Mouse (Mus musculus): ENCODE measurements around the gene Sarm1.

The Sarm1 gene

DNA sequence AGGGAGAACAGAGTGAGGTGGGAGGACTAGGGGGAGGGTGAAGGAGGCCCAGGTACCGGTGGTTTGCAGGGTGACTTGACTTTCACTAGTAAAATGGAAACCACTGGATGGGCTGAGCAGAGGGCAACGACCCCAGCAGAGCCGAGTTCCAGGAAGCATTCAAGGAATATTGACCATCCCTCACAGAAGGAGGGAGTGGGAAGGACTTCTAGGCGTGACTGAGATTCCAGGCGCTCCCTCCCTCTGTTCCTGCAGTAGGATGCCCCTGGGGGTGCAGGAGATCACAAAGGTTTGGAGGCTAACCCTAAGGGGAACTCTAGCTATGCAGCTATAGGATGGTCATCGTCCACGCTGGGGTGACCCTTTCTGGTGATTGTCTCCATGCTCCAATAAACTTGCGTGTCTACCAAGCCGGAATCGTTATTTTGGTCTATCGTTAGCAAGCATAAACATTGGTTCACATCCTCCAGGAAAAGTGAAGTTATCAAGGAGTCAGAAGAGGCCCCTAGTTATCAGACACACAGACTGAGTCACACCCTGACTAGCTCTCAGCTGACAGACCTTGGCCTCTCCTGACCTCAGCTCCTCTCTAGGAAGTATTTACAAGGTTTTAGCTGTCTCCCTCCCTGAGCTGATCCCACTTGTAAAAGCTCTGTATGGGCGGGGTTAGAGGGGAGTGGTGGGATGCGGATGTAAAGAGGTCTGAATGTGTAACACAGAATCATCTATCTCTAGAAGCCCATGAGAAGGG is 34.1 kb downstream of the Sarm1 start:
- DNase-seq (ENCODE audit: low spot score): no peak

DNA sequence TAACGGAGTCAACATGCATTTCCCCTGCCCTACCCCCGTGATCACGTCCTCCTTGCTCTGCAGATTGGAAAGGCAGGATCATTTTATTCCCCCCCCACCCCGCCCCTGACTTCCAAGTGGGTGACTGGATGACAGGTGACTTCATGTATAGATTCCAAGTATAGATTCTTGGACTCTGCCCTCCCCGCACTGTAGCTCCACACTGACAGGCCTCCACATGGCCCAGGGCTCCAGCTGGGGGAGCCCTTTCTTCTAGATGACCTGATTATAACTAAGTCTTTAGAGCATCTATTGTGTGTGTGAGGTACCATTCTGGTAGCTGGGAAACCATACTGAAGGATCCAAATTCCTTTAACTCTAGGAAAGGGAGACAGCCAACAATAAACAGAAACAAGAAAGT is 34.9 kb downstream of the Sarm1 start:
- DNase-seq (ENCODE audit: low spot score): no peak

DNA sequence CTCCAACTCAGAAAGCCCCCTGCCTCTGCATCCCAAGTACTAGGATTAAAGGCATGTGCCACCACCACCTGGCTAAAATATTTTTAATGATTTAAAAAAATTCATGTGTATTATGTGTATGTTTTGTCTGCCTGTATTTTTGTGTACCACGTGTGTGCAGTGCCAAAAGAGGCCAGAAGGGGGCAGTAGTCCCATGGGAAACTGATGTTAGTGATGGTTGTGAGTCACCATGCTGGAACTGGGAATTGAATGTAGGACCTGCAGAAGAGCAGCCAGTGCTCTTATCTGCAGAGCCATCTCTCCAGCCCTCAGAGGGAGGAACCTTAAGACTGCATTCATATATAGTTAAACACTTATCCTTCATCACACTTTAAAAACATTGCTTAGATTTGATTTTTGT is 35.7 kb downstream of the Sarm1 start:
- no peak for DNase-seq (ENCODE audit: low spot score)

DNA sequence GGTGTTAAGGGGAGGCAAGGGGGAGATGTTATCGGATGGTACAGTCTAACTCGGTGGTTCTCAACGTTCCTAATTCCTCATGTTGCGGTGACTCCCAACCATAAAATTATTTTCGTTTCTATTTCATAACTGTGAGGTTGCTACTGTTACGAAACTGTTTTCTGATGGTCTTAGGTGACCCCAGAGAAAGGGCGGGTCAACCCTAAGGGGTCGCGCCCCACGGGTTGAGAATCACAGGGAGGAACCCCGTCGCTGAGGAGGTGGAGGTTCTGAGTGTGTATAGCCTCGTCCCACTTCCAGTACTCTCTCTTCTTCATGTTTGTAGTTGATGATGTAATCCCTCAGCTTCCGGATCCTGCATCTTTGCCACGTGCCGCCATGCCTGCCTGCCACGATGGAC is 38.8 kb downstream of the Sarm1 start:
- no peak for DNase-seq (ENCODE audit: low spot score)

DNA sequence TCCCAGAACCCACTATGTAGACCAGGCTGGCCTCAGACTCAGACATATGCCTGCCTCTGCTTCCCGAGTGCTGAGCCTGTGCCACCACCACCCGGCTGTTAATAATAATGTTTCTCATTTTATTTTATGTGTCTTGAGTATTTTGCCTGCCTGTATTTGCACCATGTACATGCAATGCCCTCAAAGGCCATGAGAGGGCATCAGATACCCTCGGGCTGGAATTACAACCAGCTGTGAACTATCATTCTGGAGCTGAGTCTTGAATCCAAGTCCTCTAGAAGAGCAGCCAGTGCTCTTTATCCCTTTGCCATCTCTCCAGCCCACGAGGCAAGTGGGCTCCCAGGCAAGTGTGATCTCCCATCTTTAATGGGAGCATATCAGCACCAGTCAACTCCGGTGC is 42.2 kb downstream of the Sarm1 start:
- DNase-seq (ENCODE audit: low spot score): peak; percentile 22

DNA sequence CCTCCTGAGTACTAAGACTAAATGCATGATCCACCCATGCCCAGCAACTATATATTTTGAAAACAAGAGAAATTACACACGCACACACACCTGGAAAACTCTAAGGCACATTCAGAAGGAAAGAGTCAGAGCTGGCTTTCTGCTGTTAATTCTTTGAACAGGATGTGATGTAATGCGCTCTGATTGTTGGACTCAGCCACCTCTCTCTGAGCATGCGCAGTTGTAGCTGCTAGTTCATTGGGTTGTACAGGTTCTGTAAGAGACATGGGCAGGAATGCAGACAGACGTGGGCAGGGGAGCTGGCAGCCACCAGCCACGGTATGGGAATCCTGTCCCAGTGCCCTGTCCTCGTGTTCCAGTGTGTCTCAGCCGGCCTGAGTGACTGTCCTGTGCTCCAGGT is 43.3 kb downstream of the Sarm1 start:
- no peak for DNase-seq (ENCODE audit: low spot score)

DNA sequence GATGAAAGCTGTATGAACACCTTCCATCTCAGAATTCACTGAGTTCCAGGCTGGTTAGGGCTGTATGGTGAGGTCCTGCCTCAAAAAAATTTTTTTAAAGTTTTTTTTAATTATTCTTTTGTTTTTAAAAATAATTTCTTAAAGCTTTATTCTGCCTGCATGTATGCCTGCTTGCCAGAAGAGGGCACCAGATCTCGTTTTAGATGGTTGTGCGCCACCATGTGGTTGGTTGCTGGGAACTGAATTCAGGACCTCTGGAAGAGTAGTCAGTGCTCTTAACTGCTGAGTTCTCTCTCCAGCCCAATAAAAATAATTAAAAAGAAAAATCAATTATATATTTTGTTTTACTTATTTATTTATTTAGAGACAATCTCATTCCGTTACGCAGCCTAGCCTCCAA is 43.9 kb downstream of the Sarm1 start:
- peak; percentile 51 for DNase-seq (ENCODE audit: low spot score)

DNA sequence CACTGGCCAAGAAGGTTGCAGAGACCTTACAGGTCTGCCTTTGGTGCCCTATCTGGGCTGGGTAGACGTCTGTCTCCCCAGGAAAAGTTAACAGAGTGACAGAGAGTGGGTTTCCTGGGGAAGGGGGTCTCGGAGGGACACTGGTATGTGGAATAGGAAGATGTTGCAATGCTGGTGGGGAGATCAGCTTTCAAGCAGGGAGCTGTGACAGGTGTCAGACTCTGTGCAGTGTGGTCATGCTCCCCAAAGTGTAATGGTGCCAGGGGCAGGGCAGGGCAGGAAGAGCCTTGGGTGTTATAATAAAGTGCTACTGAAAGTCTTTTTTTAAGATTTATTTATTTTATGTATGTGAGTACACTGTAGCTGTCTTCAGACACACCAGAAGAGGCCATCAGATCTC is 47.2 kb downstream of the Sarm1 start:
- no peak for DNase-seq (ENCODE audit: low spot score)

DNA sequence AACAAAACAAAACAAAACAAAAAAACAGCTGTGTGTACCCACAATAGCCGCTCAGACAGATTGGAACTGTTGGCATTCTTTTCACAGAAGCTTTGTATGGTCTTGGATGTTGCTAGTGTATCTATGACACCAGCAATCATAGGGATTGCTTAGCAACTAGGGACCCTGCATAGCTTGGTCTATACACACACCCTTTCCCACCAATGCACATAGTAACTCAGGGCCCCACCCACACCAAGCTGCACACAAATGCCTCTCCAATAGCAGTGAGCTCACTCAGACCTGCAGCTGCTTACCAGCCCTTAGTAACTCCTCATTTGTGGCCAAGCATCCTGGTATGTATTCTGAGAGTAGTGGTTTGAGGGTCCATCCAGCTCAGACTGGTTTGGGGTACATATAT is 49.3 kb downstream of the Sarm1 start:
- DNase-seq (ENCODE audit: low spot score): no peak

DNA sequence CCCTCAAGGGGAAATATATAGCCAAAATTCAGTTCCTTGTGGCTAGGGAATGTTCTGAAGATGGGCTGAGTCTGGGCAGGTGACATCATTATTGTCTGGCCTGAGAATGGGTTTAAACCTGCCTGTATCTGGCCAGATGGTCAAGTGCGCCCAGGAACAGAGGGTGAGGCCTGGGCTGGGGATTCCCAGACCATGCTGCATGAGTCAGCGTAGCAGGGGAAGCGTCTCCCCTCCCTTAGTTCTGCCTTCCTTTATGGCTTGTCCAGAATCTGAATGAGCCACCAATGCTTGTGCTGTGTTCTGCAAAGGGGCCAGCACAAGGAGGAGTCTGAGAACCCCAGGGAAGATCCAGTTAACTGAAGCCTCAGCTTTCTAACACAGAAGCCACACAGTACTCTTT is 50.4 kb downstream of the Sarm1 start:
- no peak for DNase-seq (ENCODE audit: low spot score)

DNA sequence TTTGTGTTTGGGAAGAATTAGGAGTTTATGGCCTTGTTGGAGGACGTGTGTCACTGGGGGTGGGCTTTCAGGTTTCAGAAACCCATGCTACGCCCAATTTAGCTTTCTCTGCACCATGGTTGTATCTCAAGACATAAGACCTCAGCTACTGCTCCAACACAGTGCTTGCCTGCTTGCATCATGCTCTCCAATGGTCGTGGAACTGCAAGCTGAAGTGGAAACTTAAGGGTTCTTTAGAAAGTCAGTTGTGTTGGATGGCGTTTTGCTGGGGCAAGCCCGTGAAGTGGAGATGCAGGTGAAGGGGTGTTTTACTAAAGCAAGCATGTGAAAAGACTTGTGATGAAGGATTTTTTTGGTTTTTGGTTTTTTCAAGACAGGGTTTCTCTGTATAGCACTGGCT is 54.4 kb downstream of the Sarm1 start:
- DNase-seq (ENCODE audit: low spot score): no peak

DNA sequence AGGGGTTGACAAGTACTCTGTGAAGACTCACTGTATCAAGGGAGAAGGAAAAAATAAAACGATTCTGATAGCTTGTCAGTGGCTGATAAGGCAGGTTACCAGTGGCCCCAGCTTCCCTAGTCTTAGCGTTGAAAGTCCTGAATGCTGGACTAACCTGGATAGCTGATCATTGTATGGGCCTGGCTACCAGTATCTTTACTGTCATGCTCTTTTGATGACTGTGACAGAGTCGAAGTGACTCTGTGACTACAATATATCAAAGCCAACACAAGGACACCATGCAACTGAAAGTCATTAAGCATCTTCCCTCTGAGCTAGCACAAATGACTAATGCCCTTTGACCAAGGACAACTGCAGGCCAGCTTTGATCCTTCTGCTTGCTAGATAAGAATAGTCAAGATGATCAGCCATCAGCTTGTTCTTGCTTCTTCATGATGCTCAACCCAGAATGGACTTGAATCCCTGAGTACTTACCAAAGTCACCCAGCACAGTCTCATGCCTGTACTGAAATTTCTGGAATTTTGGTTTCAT is 59.1 kb downstream of the Sarm1 start:
- DNase-seq (ENCODE audit: low spot score): no peak

DNA sequence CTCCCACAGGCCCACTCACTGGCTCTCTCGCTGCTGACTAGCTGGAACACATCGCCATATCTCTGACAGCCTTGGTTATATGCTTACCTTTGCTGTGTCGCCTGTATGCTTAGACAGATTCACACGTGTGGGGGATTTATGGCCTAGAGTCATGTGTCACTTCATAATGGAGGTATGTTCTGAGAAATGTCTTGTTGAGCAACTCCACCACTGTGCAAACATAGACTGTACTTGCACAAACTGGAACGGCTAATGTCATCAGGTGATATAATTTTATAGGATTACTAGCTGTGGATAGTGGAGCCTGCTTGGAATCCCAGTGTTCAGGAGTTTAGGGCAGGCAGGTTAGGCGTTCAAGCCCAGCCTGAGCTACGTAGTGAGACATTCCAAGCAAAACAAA is 60.4 kb downstream of the Sarm1 start:
- no peak for DNase-seq (ENCODE audit: low spot score)

DNA sequence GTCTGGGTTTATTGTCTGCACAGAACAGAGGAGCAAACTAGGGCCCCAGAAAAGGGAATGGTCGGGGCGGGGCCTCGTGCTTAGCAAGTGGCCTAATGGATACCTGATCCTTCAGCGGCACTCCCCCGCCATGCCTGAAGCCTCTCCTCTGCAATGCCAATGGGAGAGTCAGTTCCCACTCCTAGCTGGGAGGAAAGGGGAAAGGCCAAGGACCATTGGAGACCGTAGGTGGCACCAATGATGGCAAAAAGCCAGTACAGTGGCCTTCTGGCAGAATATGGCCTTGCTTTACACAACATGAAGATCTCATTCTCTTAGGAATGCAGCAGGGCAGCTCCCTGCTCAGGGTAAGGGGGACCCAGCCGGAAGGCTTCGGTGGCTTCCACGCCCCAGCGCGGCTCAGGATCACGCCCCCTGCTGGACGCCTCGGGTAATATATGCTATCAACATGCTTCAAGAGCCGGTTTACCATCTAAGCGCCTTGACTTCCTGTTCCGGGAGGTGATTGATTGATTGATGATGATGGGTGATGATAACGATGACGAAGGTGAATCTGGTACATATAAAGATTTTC is 61.7 kb downstream of the Sarm1 start:
- peak; percentile 42 for DNase-seq (ENCODE audit: low spot score)

DNA sequence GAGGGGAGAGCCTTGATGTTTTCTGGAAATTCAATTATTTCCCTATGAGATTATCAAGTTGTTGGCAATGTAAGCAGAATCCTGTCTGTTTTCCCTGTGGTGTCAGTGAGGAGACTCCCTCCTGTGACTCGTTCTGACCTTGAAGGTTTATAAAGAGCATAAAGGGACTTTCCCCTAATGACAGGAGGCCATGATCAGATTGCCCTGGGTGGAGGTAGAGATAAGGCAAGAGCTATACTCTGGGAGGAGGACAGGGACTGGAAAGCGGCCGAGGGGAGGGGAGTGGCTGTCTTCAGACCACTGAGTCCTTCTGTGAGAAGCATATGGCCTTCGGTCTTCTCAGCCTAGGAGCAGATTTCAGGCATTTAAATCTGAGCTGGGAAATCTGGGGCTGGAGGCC is 63.5 kb downstream of the Sarm1 start:
- DNase-seq (ENCODE audit: low spot score): no peak

DNA sequence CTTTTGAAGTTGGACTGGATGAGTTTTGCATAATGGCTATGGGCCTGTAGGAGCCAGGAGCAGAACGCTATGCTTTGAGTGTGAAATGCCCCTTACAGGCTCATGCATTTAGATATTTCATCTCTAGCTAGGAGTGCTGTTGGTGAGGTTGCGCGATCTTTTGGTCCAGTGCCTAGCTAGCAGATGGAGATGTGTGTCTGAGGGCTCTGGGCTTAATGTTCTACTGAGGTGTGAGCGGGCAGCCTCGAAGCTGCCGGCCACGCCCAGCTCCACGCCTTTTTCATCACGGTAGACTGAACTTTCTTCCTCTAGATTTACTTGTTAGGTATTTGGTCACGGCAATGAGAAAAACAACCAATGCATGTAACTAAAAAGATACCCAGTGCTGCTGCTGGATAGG is 66.4 kb downstream of the Sarm1 start:
- no peak for DNase-seq (ENCODE audit: low spot score)

DNA sequence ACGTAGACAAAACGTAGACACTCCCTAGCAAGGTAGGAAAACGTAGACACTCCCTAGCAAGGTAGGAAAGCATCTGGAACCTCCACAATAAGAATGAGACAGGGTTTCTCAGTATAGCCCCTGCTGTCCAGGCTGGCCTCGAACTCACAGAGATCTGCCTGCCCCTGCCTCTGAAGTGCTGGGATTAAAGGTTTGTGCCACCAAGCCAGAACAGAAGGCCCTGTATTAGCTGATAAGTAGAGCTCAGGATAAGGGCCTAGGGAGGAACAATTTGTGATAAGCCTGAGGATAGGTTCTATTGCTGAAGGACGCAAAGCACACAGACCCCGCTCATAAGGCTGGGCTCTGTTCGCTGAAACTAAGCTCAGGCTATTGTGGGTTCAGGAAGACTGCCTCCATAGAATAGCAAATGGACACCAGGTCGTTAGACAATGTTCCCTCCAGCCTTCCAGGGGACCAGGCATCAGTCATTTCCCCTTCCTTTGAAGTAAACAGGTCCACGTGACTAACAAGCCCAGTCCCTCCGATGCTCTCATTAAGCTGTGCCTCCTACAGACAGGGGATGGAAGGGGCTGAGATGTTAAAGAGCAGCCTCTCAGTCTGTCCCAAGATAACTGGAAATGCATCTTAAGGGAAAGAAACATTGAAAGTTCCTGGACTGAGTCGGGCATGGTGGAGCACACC is 67.2 kb downstream of the Sarm1 start:
- DNase-seq (ENCODE audit: low spot score): no peak

DNA sequence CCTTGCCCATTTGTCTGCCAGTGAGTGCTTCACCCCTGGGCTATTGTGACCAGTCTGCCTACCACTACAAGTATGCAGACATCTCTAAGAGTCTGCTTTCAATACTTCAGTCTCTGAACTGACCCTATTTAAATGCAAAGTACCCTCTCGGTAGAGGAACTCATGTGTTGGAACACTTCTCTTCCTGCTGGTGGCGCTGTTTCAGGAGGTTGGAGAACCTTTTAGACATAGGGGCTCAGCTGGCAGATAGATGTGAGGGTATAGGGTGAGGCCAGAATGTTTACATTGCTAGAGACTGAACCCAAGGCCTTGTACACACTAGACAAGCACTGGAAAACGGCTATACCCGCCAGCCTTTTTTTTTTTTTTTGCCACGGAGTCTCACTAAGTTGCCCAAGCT is 69.2 kb downstream of the Sarm1 start:
- no peak for DNase-seq (ENCODE audit: low spot score)

DNA sequence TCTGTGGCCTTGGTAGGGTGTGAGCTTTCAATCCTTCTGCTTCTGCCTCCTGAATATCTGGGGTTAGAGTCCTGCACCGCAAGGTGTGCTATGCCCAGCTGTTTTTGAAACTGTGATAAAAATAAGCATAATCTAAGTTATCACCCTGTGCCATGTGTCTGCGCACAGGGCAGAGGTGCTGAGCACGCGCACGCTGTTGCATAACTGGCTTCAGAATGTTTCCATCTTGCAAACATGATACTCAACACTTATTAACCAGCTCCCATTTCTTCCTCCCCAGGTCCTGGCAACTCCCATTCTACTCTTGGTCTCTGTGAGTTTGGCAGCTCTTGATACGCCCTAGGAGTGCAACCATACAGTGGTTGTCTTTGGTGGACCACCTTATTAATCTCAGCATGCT is 69.9 kb downstream of the Sarm1 start:
- no peak for DNase-seq (ENCODE audit: low spot score)

DNA sequence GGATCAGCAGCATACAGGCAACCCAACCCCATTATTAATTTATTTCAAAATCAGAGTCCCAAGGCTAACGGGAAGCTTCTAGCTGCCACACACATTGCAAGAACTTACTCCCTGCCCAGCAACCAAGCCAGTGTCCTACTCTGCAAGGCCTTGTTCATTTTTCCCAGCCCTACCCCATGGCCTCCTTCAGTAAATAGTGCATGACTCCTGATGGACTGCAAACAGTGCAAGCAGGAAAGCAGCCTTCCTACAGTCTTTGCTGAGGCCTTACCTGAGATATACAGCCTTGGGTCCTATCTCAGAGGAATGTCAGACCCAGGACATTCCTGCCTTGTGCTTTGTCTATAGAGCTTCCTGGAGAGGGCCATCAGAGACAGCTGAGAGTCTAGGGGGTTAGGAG is 72.0 kb downstream of the Sarm1 start:
- no peak for DNase-seq (ENCODE audit: low spot score)

DNA sequence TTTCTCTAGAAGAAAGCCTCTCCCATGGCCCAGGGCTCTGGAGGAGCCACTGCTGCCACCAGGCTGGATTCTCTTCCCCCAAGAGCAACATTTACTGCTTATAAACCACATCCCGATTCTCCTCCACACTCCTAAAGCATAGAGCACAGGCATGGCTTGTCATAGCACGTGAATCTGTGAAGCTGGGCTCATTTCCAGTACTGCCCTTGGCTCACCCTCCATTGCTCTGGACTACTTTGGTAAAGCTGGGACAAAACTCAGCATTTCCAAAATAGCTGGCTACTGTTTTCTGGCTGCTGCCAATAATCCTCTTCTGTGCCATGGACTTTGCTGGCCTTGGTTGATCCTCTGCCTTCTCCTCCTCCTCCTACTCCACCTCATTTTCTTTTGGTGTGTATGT is 73.2 kb downstream of the Sarm1 start:
- DNase-seq (ENCODE audit: low spot score): no peak
